Mouse (Mus musculus) right cerebral cortex, postnatal 4 days (tissue): ENCODE results near the gene AW011738.

Source experiments
- DNase-seq: peaks from one replicate; pipeline ENCODE4 v3.0.0-alpha.2; 2022

Gene AW011738

DNA sequence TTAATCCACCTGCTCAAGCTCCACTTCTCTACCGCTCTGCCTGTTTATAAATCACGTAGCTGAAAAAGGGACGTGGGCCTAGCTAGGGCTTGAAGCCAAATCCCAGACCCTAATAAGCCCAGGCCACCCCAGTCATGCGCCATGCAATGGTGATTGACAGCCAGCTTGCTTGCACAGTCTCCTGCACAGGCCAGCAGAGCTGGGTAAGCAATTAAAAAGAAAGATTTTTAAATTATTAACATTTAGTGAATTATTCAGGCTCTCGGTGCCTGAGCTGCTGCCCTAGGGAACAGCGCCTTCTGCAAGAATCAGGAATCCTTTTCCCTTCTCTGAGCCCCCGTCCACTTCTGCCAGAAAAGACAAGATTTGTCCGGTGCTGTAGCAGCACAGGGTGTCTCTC, 48.0 kb downstream of the AW011738 start:
- no peak for DNase-seq

DNA sequence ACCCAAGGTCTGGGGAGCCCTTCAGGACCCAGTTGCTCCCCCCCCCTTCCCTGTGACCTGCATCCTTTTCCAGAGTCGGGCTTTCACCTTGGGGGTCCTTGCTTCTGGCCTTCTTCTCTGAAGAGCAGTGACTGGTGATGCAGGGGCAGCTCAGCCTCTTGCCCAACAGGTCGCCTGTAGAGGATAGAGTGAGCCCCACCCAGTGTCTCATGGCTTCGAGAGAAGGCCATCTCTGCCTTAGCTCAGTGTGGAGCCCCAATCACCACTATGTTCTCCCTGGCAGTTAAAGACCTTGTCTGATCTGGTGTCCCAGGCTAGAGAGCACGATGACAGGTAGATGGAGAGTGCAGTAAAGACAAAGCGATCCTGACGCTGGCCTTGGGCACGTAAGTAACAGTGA, 49.0 kb downstream of the AW011738 start:
- no peak for DNase-seq

DNA sequence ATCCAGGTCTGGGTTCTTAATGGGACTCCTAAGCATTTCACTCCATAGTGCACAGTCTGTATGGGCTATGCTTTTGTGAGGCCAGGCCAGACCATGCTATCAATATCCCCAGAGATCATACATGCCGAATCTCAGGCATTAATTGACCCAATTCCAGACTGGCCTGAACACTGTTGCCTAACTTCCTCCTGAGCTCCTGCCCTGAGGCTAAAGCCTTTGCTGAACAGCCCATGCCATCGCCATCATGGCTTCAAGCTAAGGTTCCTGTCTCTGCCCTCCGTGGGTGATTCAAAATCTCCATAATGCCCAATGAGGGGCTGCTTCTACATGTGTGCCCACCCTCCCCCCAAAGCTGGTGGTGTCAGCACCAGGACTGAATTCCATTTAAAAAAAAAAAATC, 49.5 kb downstream of the AW011738 start:
- no peak for DNase-seq

DNA sequence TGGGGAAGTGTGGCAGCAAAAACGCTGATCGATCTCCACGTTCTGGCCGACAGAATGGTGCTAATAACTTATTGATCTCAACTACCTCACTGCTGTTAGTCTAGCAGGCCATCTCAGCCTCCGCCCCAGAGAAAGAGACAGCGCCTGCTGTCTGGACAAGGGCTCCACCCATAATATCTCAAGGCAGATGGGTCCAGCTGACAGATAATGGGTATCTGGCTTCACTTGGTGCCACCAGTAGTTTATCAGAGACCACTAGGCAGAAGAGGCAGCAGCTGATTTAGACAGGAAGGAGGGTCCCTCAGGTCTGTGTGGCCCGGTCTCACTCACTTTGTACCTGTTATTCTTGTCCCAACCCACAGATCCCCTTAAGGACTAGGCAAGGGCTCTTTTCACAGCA, 49.9 kb downstream of the AW011738 start:
- no peak for DNase-seq

DNA sequence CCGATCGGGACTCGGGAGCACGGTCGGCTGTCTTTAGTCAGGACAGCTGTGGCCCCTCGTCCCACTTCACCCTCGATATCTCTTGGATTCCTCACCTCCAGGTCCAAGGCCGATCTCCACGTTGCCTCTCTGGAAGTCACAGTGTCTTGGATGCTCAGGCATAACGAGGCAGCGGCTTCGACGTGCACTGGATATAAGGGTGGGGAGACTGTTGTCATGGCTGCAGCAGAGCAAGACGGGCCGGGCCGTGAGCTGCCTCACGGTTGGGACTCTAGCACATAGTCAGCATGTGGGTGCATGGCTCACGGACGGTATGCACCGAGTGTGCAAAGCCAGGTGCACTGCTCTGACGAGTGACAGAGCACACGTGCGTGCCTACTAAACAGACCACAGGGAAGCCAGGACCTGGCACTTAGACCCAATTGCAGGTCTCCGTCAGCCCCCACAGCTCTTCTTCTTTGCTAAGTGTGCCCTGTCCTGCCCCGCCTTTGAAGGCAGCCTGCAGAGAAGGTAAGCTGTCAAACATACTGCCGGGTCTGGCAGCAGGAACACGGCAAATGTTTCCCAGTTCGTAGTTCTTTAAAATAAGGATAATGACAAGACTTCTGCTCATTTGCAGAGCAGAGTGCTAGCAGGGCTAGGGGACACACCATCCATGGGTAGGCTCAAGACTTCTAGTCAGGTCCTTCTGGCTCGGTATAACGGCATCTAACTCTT, 51.4 kb downstream of the AW011738 start:
- no peak for DNase-seq
